Mouse (Mus musculus) heart, postnatal 25 days (tissue): ENCODE measurements around the gene Slc22a5. TPM values are rescaled to one million over a fixed set of nuclear protein-coding genes. Genes with fewer than 3 reads are reported as not detected.

Experiments
- DNase-seq: peaks from one replicate; pipeline ENCODE4 v3.0.0; 2022; ENCODE audit warnings: low spot score
- intact Hi-C: fragments of 180-260 bp; cut with DNase I; formaldehyde crosslinking; loops from one replicate; pipeline ENCODE4 v1.15.1; 2025
- total RNA-seq, 2 experiments: library from RNA; stranded (reverse); gene quantifications; 2 replicates each; pipeline ENCODE4 v1.2.3; 2021

Slc22a5 gene
- total RNA-seq, 2 experiments from 2014 or later, result 21.9 to 25.9 TPM

GRCm38 (mm10) chr11:53845680-53846079 is 45.8 kb downstream of the Slc22a5 start:
- no peak for DNase-seq
- intact Hi-C loops, result loop anchor here (5.0 kb wide), 1 partner anchor 33 kb away; no protein-coding TSS in a partner anchor

GRCm38 (mm10) chr11:53843106-53843505 is 48.4 kb downstream of the Slc22a5 start:
- no peak for DNase-seq
- intact Hi-C loops, result no loop called here

- no peak for DNase-seq
- intact Hi-C loops, result no loop called here
Measured at GRCm38 (mm10) chr11:53842161-53842581, 49.3 kb downstream of the Slc22a5 start.

GRCm38 (mm10) chr11:53841514-53841913 is 49.9 kb downstream of the Slc22a5 start:
- intact Hi-C loops, result no loop called here
- DNase-seq, result no peak

GRCm38 (mm10) chr11:53839663-53840642 is 51.5 kb downstream of the Slc22a5 start:
- DNase-seq, result no peak
- intact Hi-C loops, result no loop called here

GRCm38 (mm10) chr11:53839147-53839546 is 52.3 kb downstream of the Slc22a5 start:
- intact Hi-C loops, result no loop called here
- no peak for DNase-seq

- intact Hi-C loops, result no loop called here
- no peak for DNase-seq
Measured at GRCm38 (mm10) chr11:53837731-53838130, 53.7 kb downstream of the Slc22a5 start.

GRCm38 (mm10) chr11:53835379-53836010 is 56.0 kb downstream of the Slc22a5 start:
- intact Hi-C loops, result no loop called here
- no peak for DNase-seq

- intact Hi-C loops, result no loop called here
- DNase-seq, result no peak
Measured at GRCm38 (mm10) chr11:53825409-53825808, 66.1 kb downstream of the Slc22a5 start.

GRCm38 (mm10) chr11:53821945-53822338 is 69.5 kb downstream of the Slc22a5 start:
- no peak for DNase-seq
- intact Hi-C loops, result no loop called here

- DNase-seq, result no peak
- intact Hi-C loops, result no loop called here
Measured at GRCm38 (mm10) chr11:53821230-53821944, 70.1 kb downstream of the Slc22a5 start.

- intact Hi-C loops, result no loop called here
- DNase-seq, result no peak
Measured at GRCm38 (mm10) chr11:53820516-53821170, 70.8 kb downstream of the Slc22a5 start.

- DNase-seq, result no peak
- intact Hi-C loops, result loop anchor here (5.0 kb wide), 1 partner anchor 57 kb away; no protein-coding TSS in a partner anchor
Measured at GRCm38 (mm10) chr11:53819511-53819910, 71.9 kb downstream of the Slc22a5 start.

- intact Hi-C loops, result loop anchor here (5.0 kb wide), 1 partner anchor 56 kb away; no protein-coding TSS in a partner anchor
Measured at GRCm38 (mm10) chr11:53818794-53819193, 72.7 kb downstream of the Slc22a5 start.

GRCm38 (mm10) chr11:53816841-53817375 is 74.6 kb downstream of the Slc22a5 start:
- no peak for DNase-seq
- intact Hi-C loops, result loop anchor here (5.0 kb wide), 1 partner anchor 55 kb away; no protein-coding TSS in a partner anchor

More at GRCm38 (mm10) chr11:53818794-53819193, 72.7 kb downstream of the Slc22a5 start:
- DNase-seq, result peak; percentile 44

GRCm38 (mm10) chr11:53814810-53815209 is 76.7 kb downstream of the Slc22a5 start:
- no peak for DNase-seq
- intact Hi-C loops, result loop anchor here (5.0 kb wide), 3 partner anchors 32 to 53 kb away; partner anchors contain the start of genes Gm17334 and Irf1
